Mouse (Mus musculus) monocyte, adult 2 months (primary cell): ENCODE data around the gene Ccdc71.
A peak's percentile ranks its signal among the peaks of the same experiment; 100 is the strongest.

Experiments
- DNase-seq, 2 experiments: peaks; one replicate each; pipeline ENCODE4 v3.0.0; 2022; ENCODE audit warnings: low spot score in 2 of 2, low read depth in 1 of 2

The Ccdc71 gene

DNA sequence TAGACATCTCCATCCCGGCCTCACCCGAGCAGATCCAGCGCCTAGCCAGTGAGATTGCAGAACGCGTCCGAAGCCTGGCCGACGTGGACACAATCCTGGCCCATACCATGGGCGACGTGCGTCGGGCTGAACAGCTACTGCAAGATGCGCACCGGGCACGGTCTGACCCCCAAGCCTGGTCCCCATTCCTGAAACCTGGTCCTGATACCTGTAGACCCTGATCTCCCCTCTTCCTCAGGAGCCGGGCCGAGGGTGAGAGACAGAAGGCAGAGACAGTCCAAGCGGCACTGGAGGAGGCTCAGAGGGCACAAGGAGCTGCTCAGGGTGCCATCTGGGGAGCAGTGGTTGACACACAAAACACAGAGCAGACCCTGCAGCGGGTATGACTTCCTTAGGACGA lies 28.9 kb downstream of the Ccdc71 start:
- DNase-seq: no peak

DNA sequence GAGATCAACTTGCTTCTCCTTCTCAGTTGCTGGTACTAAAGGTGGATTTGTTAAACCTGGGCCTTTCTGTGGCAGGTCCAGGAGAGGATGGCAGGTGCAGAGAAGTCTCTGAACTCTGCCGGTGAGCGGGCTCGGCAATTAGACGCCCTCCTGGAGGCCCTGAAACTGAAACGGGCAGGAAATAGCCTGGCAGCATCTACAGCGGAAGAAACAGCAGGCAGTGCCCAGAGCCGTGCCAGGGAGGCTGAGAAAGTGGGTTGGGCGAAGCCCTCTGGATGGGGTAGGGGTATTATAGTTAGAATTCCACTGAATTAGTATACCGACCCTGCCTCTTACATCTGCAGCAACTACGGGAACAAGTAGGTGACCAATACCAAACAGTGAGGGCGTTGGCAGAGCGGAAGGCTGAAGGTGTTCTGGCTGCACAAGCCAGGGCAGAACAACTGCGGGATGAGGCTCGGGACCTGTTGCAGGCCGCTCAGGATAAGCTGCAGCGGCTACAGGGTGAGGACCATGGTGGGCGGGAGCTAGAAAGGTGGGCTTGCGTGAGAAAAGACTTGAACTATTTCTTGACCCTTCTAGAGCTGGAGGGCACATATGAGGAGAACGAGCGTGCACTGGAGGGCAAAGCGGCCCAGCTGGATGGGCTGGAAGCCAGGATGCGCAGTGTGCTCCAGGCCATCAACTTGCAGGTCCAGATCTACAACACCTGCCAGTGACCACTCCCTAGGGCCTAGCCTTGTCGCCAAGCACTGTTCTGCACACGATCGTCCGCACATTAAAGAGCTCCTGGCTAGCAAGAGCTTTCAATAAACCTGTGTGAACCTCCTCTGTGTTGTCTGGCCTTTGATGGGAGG lies 29.6 kb downstream of the Ccdc71 start:
- DNase-seq: no peak

DNA sequence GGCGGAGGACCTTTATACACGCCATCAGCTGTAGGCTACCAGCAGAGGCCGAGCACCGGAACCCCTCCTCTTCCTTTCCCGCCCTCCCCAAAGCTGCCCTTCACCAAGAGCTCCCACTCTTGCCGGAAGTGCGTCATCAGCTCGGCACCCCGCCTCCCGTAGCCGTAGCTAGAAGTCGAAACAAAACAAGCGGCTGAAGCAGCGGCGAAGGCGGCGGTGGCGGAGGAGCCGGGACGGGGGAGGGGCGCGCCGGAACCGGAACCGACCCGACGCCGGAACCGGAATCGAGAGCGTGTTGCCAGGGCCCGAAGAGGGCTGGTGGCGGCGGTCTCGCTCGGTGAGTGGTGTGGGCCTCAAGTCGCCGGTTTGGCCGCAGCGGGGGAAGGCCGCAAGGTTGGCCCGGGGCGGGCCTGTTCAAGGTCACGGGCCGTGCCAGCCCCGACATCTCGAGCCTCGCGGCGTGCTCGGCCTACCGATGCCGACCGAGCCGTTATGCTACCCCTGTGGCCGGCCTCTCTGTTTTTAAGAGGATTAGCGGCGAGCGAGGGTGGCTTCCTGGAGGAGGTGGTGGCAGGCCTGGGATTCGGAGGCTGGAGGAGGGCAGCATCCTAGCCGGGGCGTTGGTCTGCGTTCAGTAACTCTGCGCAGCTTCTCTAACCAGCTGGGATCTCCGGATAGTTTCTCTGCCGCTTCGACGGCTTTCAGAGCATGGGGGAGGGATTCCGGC lies 30.4 kb downstream of the Ccdc71 start, which contains the start of gene Usp19:
Gene Usp19, plus strand, starts transcription at position 44 of the 727 bp plus-strand sequence.
- DNase-seq: peak; percentile 82 to 88

DNA sequence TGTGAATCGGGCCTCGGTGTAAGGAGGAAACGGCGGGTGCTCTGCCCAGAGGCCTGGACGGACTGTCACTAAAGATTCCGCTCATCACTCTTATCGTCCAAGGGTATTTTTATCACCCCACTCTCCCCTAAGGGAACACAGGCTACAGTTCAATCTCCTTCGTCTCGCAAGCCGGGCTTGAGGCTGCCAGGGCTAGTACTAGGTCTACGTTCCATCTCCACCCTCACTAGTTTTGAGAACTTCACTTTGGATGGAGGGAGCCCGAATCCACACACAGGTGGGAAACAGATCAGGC lies 30.9 kb downstream of the Ccdc71 start:
- DNase-seq: no peak

DNA sequence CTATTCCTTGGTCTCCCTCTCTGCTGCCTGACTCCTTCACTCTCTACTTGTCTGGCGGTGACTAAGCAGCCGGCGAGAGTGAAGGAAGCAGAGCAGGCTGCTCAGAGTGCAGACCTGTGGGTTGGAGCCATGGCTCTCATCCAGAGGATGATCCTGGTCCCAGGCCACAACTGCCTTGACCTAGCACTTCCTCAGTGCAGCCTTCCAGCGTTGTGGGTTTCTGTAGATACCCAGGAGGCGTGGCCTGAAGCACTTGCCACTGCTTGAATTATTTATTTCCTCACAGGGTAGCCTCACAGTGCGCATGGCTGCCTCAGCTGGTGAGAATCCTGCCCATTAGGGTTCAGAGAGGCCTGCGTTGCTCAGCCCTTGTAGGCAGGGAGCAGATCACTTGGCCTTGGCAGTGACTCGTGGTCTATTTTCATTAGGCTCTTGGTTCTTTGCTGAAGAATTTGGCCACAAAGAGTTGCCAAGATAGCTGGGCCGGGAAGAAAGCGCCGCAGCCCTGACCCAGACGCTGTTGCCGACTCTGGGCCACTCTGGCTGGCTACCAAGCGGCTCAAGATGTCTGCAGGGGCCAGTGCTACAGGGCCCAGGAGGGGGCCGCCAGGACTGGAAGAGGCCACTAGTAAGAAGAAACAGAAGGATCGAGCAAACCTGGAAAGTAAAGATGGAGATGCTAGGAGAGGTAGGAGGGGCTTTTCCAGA lies 31.9 kb downstream of the Ccdc71 start:
- DNase-seq: no peak

DNA sequence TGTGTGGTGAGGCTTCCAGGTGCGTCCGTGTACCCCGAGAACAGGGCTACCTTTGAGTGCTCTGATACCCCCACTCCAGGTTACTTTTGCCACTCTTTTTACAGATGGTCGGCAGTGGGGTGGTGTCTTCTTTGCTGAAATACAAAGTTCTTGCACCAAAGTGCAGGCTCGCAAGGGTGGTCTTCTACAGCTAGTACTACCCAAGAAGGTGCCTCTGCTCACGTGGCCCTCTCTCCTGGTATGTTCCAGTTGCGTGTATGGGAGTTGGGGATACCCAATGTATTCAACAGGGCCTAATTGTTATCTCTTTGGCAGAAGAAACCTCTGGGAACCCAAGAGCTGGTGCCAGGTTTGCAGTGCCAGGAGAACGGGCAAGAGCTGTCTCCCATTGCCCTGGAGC lies 32.9 kb downstream of the Ccdc71 start:
- DNase-seq: no peak

DNA sequence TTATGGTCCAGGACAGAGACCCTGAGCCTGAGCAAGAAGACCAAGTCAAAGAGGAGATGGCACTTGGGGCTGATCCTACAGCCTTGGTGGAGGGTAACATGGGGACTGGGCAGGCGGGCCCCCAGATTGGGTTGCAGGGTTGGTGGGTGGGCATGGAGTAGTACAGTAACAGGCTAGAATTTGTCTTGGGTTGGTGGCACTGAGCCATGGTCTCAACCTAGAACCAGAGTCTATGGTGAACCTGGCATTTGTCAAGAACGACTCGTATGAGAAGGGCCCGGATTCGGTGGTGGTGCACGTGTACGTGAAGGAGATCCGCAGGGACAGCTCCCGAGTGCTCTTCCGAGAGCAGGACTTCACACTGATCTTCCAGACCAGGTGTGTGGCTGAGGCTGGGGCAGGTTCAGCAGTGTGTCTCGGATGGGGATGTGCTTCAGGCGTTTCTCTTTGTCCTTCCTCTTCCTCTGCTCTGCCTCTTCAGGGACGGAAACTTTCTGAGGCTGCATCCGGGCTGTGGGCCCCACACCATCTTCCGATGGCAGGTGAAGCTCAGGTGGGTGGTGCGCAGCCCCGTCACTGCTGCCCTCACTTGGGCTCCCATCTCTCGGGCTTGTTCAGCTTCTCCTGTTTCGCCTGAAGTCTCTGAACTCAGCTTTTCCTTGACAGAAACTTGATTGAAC lies 34.0 kb downstream of the Ccdc71 start:
- DNase-seq: no peak

DNA sequence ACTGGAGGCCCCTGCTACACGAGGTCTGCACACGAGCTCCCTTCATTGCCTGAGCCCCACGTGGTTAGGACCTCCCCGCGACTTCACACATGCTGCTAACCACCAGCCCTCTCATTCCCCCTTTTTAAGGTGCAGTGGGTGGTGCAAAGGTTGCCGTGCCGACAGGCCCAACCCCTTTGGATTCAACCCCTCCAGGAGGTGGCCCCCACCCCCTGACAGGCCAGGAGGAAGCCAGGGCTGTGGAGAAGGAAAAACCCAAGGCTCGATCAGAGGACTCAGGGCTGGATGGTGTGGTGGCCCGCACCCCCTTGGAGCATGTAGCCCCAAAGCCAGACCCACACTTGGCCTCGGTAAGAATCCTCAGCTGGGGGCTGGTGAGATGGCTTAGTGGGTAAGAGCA lies 34.6 kb downstream of the Ccdc71 start:
- no peak for DNase-seq

DNA sequence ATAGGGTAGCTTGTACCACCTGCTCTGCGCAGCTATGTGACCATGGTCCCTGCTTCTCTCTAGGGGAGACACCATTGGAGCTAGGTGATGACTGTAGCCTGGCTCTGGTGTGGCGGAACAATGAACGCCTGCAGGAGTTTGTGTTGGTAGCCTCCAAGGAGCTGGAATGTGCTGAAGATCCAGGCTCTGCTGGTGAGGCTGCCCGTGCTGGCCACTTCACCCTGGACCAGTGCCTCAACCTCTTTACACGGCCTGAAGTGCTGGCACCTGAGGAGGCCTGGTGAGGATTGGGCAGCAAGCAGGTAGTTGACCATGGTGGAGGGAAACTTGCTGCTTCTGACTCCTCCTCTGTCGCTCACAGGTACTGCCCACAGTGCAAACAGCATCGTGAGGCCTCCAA lies 38.9 kb downstream of the Ccdc71 start:
- no peak for DNase-seq

DNA sequence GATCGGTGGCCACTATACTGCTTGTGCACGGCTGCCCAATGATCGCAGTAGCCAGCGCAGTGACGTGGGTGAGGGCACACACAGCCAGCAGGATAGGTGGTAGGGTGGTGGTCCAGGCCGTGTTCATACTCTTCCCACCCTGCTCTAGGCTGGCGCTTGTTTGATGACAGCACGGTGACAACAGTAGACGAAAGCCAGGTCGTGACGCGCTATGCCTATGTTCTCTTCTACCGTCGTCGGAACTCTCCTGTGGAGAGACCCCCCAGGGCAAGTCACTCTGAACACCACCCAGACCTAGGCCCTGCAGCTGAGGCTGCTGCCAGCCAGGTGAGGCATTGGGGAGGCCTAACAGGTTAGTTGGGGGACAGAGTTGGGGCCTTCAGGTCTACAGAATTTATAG lies 39.6 kb downstream of the Ccdc71 start:
- DNase-seq: no peak

DNA sequence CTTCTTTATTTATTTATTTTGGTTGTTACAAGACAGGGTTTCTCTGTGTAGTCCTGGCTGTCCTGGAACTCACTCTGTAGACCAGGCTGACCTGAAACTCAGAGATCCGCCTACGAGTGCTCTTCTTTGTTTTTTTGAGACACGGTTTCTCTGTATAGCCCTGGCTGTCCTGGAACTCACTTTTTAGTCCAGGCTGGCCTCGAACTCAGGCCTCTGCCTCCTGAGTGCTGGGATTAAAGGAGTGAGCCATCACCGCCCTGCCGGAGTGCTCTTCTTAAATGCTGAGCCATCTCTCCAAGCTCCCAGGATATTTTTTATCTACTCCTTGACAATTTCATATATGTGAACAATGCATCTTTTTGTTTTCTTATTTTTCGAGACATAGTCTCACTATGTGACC lies 46.6 kb downstream of the Ccdc71 start:
- no peak for DNase-seq

DNA sequence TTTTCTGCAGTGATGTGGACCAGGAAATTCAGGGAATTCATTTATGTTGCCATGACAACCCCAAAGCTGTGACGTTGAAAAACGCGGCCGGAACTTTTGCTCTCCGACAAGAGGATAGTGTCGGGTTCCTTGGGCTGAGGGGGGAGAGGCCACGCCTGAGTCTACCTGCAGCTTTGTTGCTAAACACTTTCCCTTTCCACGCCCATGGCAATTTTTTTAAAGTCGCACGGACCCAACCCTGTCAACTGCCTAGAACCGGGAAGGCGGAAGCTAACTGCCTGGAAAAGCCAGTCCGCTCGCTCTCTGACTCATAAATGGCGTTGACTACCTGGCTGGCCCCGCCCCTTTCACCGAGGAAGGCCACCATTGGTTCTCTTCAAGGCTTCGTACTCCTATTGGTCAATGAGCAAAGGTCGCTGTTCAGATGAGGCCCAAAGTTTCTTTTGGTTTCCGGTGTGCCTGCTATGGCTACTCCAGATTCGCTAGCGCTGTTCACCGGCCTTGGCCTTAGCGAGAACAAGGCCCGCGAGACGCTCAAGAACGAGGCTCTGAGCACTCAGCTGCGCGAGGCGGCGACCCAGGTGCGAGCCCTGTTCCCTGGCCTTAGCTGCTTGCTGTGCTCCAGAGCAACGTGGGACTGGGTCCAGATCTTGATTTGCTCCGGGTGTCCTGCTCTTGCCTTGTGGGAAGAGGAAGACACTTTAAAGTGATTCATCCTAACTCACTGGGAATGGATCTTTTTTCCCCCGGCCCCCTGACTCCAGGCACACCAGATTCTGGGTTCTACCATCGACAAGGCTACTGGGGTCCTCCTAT lies 47.5 kb downstream of the Ccdc71 start, which contains the start of gene Qars:
Gene Qars, plus strand, starts transcription at position 88 of the 816 bp plus-strand sequence.
- peak; percentile 86 to 87 for DNase-seq

DNA sequence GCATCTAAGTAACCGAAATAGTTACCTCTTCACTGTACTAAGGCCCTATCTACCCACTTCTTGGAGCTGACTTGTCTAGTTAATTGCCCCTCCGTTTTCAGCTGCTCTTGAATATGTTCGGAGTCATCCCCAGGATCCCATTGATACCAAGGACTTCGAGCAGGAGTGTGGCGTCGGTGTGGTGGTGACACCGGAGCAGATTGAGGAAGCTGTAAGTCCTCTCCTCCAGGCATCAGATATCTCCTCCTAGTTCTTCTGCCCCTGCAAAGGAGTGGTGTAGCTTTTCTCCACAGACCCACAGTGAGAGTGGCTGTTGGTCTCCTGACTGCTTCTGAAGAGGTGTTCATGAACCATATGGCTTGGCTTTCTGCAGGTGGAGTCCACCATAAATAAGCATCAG lies 48.4 kb downstream of the Ccdc71 start:
- no peak for DNase-seq
